Mouse (Mus musculus): Measurements from ENCODE around the gene Abi1. TPM values are rescaled to one million over a fixed set of nuclear protein-coding genes. Genes with fewer than 3 reads are reported as not detected.

The Abi1 gene
- polyA plus RNA-seq, 1 experiment = 138 TPM

DNA sequence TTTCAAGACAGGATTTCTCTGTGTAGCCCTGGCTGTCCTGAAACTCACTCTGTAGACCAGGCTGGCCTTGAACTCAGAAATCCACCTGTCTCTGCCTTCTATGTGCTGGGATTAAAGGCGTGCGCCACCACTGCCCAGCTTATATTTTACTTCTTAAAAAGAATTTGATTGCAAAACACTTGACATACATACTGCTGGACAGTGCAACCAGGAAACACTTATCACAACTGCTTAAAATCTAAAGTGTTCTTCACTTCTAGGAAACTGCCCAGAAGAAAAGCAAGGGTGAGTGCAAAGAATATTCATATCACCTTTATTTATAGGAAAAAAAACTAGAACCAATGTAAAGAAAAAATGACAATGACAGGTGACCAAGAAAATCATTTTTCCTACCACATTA is 42.0 kb downstream of the Abi1 start:
- Histone ChIP-seq H3K4me1 (replicated peaks; ENCODE audit: control insufficient read depth, insufficient read depth, low read length) (peaks cover 4% of the 10 kb centered on the region; the same call in 1 of the 2 replicates), H3K36me3 (ENCODE audit: control insufficient read depth, insufficient read depth, low read length) (peaks cover 15% of the 10 kb centered on the region), H3K27ac (ENCODE audit: control insufficient read depth, insufficient read depth, low read length) (no peak overlapping the region), H3K4me3 (ENCODE audit: control insufficient read depth, insufficient read depth, low read length) (no peak overlapping the region), H3K27me3 (ENCODE audit: control insufficient read depth, insufficient read depth, low read length) (no peaks in the 10 kb centered on the region)
- 95% methylated on average over 2 of the region's 2 CpGs for WGBS
- DNase-seq = no peak
- no peak for TF ChIP-seq CTCF (IDR thresholded peaks at IDR 0.05; ENCODE audit: borderline replicate concordance, control insufficient read depth, extremely low read depth, insufficient read depth, low read length, poor library complexity)
- no peak for TF ChIP-seq POLR2A (IDR thresholded peaks at IDR 0.05; ENCODE audit: control insufficient read depth, extremely low read depth, insufficient read depth, low read length, poor library complexity)

DNA sequence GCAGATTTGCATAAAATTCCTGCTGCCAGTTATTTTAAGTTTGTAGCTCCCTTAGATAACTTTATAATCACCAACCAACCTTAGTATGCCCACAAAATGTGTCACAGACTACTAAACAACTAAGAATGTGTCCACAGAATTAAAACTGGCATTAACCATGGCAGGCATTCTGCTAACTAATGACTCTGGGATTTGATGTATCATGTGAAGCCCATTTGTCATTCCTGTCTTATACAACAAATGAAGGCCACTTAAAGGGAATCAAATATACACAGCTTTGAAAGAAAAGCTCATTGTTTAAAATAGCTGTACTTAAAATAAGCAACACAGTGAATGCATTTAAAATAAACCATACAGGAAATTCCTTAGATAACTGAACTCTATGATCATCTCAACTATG is 44.0 kb downstream of the Abi1 start:
- no peak overlapping the region for H3K4me3 ChIP-seq (ENCODE audit: control insufficient read depth, insufficient read depth, low read length)
- TF ChIP-seq POLR2A (IDR thresholded peaks at IDR 0.05; ENCODE audit: control insufficient read depth, extremely low read depth, insufficient read depth, low read length, poor library complexity) (no peak), CTCF (IDR thresholded peaks at IDR 0.05; ENCODE audit: borderline replicate concordance, control insufficient read depth, extremely low read depth, insufficient read depth, low read length, poor library complexity) (no peak)
- H3K4me1 ChIP-seq (replicated peaks; ENCODE audit: control insufficient read depth, insufficient read depth, low read length) = no peaks in the 10 kb centered on the region
- peaks cover 22% of the 10 kb centered on the region for H3K36me3 ChIP-seq (ENCODE audit: control insufficient read depth, insufficient read depth, low read length)
- no peak for DNase-seq
- no peak overlapping the region for H3K27ac ChIP-seq (ENCODE audit: control insufficient read depth, insufficient read depth, low read length)
- H3K27me3 ChIP-seq (ENCODE audit: control insufficient read depth, insufficient read depth, low read length) = no peaks in the 10 kb centered on the region

DNA sequence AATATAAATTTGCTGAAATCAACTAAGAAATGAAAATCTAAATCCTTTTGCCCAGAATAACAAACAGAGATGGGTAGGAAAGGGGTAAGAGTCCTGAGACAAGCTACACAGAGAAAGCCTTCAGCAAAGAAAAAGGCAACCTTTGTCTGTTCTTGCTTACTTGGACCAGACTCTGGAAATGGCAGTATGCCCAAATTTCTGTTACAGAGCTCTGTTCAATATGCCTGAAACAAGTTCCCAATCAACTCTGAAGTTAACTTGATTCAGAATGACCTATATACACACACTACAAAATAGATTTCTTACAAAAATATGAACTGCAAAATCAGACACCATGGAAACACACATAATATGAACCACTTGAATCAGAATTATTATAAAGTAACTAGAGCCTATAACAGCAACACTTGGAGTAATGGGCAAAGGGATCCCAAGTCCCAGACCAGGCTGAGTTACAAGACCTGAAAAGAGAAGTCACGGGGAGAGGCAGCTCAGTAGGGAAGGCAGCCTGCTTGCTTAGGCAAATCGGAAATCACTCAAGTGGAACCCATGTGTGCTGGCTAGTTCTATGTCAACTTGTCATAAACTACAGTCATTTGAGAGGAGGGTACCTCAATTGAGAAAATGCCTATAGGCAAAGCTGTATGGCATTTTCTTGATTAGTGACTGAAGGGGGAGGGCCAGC is 53.9 kb downstream of the Abi1 start:
- no peak overlapping the region for H3K4me3 ChIP-seq (ENCODE audit: control insufficient read depth, insufficient read depth, low read length)
- H3K36me3 ChIP-seq (ENCODE audit: control insufficient read depth, insufficient read depth, low read length) = no peaks in the 10 kb centered on the region
- WGBS = 95% methylated on average over 2 of the region's 2 CpGs
- DNase-seq = no peak
- TF ChIP-seq POLR2A (IDR thresholded peaks at IDR 0.05; ENCODE audit: control insufficient read depth, extremely low read depth, insufficient read depth, low read length, poor library complexity) = no peak
- no peak for TF ChIP-seq CTCF (IDR thresholded peaks at IDR 0.05; ENCODE audit: borderline replicate concordance, control insufficient read depth, extremely low read depth, insufficient read depth, low read length, poor library complexity)
- H3K27ac ChIP-seq (ENCODE audit: control insufficient read depth, insufficient read depth, low read length) = no peak overlapping the region
- H3K4me1 ChIP-seq (replicated peaks; ENCODE audit: control insufficient read depth, insufficient read depth, low read length) = no peaks in the 10 kb centered on the region; the same call in 1 of the 2 replicates
- no peaks in the 10 kb centered on the region for H3K27me3 ChIP-seq (ENCODE audit: control insufficient read depth, insufficient read depth, low read length)

GRCm38 (mm10) chr2:22977387-22977973 is 62.6 kb downstream of the Abi1 start:
- Histone ChIP-seq H3K4me3 (ENCODE audit: control insufficient read depth, insufficient read depth, low read length) (no peak overlapping the region), H3K36me3 (ENCODE audit: control insufficient read depth, insufficient read depth, low read length) (no peaks in the 10 kb centered on the region), H3K27me3 (ENCODE audit: control insufficient read depth, insufficient read depth, low read length) (no peaks in the 10 kb centered on the region), H3K27ac (ENCODE audit: control insufficient read depth, insufficient read depth, low read length) (no peak overlapping the region), H3K4me1 (replicated peaks; ENCODE audit: control insufficient read depth, insufficient read depth, low read length) (no peaks in the 10 kb centered on the region)
- TF ChIP-seq POLR2A (IDR thresholded peaks at IDR 0.05; ENCODE audit: control insufficient read depth, extremely low read depth, insufficient read depth, low read length, poor library complexity) (no peak), CTCF (IDR thresholded peaks at IDR 0.05; ENCODE audit: borderline replicate concordance, control insufficient read depth, extremely low read depth, insufficient read depth, low read length, poor library complexity) (no peak)
- WGBS = 86% methylated on average over 3 of the region's 3 CpGs
- DNase-seq = no peak

- H3K4me3 ChIP-seq (ENCODE audit: control insufficient read depth, insufficient read depth, low read length) = no peak overlapping the region
- 67% methylated on average over 3 of the region's 3 CpGs for WGBS
- no peaks in the 10 kb centered on the region; the same call in 1 of the 2 replicates for H3K4me1 ChIP-seq (replicated peaks; ENCODE audit: control insufficient read depth, insufficient read depth, low read length)
- H3K27me3 ChIP-seq (ENCODE audit: control insufficient read depth, insufficient read depth, low read length) = no peaks in the 10 kb centered on the region
- no peak overlapping the region for H3K27ac ChIP-seq (ENCODE audit: control insufficient read depth, insufficient read depth, low read length)
- TF ChIP-seq CTCF (IDR thresholded peaks at IDR 0.05; ENCODE audit: borderline replicate concordance, control insufficient read depth, extremely low read depth, insufficient read depth, low read length, poor library complexity) (no peak), POLR2A (IDR thresholded peaks at IDR 0.05; ENCODE audit: control insufficient read depth, extremely low read depth, insufficient read depth, low read length, poor library complexity) (no peak)
- no peak for DNase-seq
- peaks cover 7% of the 10 kb centered on the region; the same call in 1 of the 2 replicates for H3K36me3 ChIP-seq (ENCODE audit: control insufficient read depth, insufficient read depth, low read length)
These were observed 77.1 kb downstream of the Abi1 start for GRCm38 (mm10) chr2:22962970-22963369.

DNA sequence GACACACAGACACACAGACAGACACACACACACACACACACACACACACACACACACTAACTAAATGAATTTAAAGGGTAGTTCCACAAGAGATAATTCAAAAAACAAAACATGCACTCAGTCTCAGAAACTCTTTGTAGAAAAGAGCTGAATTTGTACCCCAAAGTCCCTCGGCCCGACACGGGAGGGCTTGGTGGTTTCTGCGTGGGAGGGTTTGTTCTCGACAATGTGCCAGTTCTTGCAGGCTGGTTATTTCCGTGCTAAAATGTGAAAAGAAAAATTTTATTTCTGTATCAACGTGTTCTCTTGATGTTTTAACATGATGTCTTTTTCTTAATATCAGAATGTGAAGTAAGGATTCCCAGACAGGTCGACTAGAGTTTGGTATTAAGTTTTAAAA is 77.8 kb downstream of the Abi1 start:
- TF ChIP-seq CTCF (IDR thresholded peaks at IDR 0.05; ENCODE audit: borderline replicate concordance, control insufficient read depth, extremely low read depth, insufficient read depth, low read length, poor library complexity) (no peak), POLR2A (IDR thresholded peaks at IDR 0.05; ENCODE audit: control insufficient read depth, extremely low read depth, insufficient read depth, low read length, poor library complexity) (no peak)
- 89% methylated on average over 8 of the region's 8 CpGs for WGBS
- Histone ChIP-seq H3K4me1 (replicated peaks; ENCODE audit: control insufficient read depth, insufficient read depth, low read length) (no peaks in the 10 kb centered on the region; the same call in 1 of the 2 replicates), H3K4me3 (ENCODE audit: control insufficient read depth, insufficient read depth, low read length) (no peak overlapping the region), H3K27ac (ENCODE audit: control insufficient read depth, insufficient read depth, low read length) (no peak overlapping the region), H3K27me3 (ENCODE audit: control insufficient read depth, insufficient read depth, low read length) (no peaks in the 10 kb centered on the region), H3K36me3 (ENCODE audit: control insufficient read depth, insufficient read depth, low read length) (peaks cover 8% of the 10 kb centered on the region; the same call in 1 of the 2 replicates)
- peak; percentile 8 for DNase-seq
